Mouse (Mus musculus) spleen, adult 18-20 months (tissue): ENCODE data around the gene Oaz3.

Experiments
- DNase-seq, 2 experiments: peaks; one replicate each; pipeline ENCODE4 v3.0.0; 2022; ENCODE audit warnings: mixed read lengths in 2 of 2

The Oaz3 gene

GRCm38 (mm10) chr3:94383476-94383875 lies 60.2 kb downstream of the Oaz3 start:
- DNase-seq: no peak
